Mouse (Mus musculus) neural tube, embryonic 12.5 days (tissue): ENCODE results near the gene Znhit2. TPM values are rescaled to one million over a fixed set of nuclear protein-coding genes. Genes with fewer than 3 reads are reported as not detected.

Experiments used
- ATAC-seq: fragments of 200-750 bp; cut with Nextera tagmentation; 2 replicates; pipeline ENCODE4 v1.8.0; 2017; ENCODE audit warnings: low read depth, mild to moderate bottlenecking, moderate TSS enrichment, moderate library complexity; ENCODE audit not compliant: low FRiP score
- H3K27ac ChIP-seq: fragments of 300-500 bp; sonication (generic); 2 replicates; pipeline ENCODE4 v1.5.1; 2016
- H3K27me3 ChIP-seq: fragments of 300-500 bp; sonication (generic); replicated peaks from 2 replicates; pipeline ENCODE4 v1.6.1; 2016; ENCODE audit warnings: mild to moderate bottlenecking
- H3K36me3 ChIP-seq: fragments of 300-500 bp; sonication (generic); 2 replicates; pipeline ENCODE4 v1.6.1; 2016; ENCODE audit warnings: mild to moderate bottlenecking
- H3K4me1 ChIP-seq: fragments of 300-500 bp; sonication (generic); 2 replicates; pipeline ENCODE4 v1.6.1; 2016
- H3K4me2 ChIP-seq: fragments of 300-500 bp; sonication (generic); replicated peaks from 2 replicates; pipeline ENCODE4 v1.6.1; 2016; ENCODE audit warnings: mild to moderate bottlenecking
- H3K4me3 ChIP-seq: fragments of 300-500 bp; sonication (generic); 2 replicates; pipeline ENCODE4 v1.5.1; 2016
- H3K9ac ChIP-seq: fragments of 300-500 bp; sonication (generic); 2 replicates; pipeline ENCODE4 v1.6.1; 2016; ENCODE audit warnings: mild to moderate bottlenecking
- H3K9me3 ChIP-seq: fragments of 300-500 bp; sonication (generic); 2 replicates; pipeline ENCODE4 v1.6.1; 2016; ENCODE audit warnings: mild to moderate bottlenecking
- WGBS: fragments of 180-500 bp; shearing (Covaris S2); methylation state at CpG from one replicate; pipeline ENCODE4 v1.1.7; 2016; 5-methylcytosine and 5-hydroxymethylcytosine counted together
- microRNA-seq: library from miRNA; unstranded; fragments of <30 nt; microRNA quantifications from one replicate; pipeline ENCODE4, GENCODE M21; 2017
- polyA plus RNA-seq: library from polyadenylated mRNA; unstranded; fragments of >200 nt; fragmentation: Nextera tagmentation; extraction: Ambion mirVana; gene quantifications from 2 replicates; pipeline ENCODE4 v1.2.1, GENCODE M21; 2016

Gene Znhit2
- polyA plus RNA-seq, 1 experiment from 2014 or later: 34.3 TPM

DNA sequence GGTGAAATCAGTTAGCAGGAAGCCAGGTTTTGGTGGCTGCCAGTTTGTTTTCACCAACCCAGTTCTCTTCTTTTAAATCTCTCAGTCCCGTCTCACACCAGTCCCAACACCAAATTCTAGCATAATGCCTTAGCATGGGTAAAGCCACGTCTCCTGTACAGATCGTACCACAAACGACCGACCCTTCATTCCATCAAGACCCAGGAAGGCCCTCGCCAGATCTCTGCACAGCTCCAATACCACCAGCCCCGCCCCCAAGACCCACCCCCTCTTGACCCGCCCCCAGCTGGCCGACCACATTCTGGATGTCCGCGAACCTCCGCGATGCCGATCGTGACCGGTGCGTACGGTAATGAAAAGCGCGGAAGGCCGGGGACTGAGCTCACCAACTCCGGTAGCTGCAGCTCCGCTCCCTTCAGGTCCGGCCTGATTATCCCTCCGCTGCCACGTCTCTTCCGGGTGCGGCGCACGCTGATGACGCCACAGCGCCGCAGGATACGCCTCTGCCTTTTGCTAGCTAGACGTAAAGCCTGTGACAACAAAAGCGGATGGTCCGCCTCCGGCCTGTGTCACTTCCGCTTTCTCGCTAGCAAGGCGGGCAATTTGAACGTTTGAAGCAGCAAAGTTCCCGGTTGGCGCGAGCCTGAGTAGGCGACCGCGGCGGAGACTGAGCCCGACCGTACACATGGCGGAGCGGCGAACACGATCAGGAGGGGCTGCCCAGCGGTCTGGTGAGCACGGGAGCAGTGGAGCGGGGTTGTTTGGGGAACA is 23.7 kb downstream of the Znhit2 start, which contains the start of the genes Zfpl1 and Cdca5:
Gene Zfpl1 (minus strand): TSS at position 479 of the 771 bp plus-strand sequence.
Gene Cdca5 (plus strand): TSS at position 506 of the 771 bp plus-strand sequence.
- Histone ChIP-seq H3K4me1 (peaks cover 22% of the 10 kb centered on the region), H3K9ac (peak within 1 kb of the TSS; percentile 73), H3K27me3 (no peaks in the 10 kb centered on the region), H3K4me3 (peak within 1 kb of the TSS; percentile 71), H3K36me3 (peaks cover 41% of the 10 kb centered on the region), H3K4me2 (peak within 1 kb of the TSS; percentile 84), H3K27ac (no peak within 1 kb of the TSS), H3K9me3 (no peaks in the 10 kb centered on the region)
- peak; percentile 86 for ATAC-seq
- whole genome bisulfite sequencing: under 1% methylated on average over 58 of the region's 58 CpGs

DNA sequence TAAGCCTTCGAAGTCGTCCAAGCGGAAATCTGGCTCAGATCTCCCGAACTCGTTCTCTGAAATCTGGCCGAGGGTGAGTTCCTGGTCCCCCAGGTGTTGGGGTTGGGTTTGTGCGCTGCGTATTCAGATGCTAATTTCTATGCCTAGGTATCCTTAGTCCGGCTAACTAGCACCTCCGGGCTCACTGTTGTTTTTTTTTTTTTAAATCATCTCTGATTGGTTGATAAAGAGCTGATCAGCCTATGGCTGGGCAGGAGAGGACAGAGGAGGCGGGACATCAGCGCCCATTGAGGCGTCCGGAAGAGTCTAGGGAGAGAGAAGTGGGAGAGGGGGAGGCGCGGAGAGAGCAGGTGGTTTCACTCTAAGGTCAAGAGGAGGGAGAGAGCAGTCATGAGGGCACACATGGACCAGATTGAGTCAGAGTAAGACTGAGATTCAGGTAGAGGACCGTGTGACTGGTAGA is 24.5 kb downstream of the Znhit2 start:
- Histone ChIP-seq H3K9ac (peak overlapping the region; percentile 44; the same call in 1 of the 2 replicates), H3K27ac (no peak overlapping the region), H3K4me2 (peak overlapping the region; percentile 84), H3K27me3 (no peaks in the 10 kb centered on the region), H3K4me3 (peak overlapping the region; percentile 71), H3K36me3 (peaks cover 41% of the 10 kb centered on the region), H3K9me3 (no peaks in the 10 kb centered on the region), H3K4me1 (peaks cover 22% of the 10 kb centered on the region)
- ATAC-seq: peak; percentile 86
- WGBS: under 1% methylated on average over 17 of the region's 17 CpGs

DNA sequence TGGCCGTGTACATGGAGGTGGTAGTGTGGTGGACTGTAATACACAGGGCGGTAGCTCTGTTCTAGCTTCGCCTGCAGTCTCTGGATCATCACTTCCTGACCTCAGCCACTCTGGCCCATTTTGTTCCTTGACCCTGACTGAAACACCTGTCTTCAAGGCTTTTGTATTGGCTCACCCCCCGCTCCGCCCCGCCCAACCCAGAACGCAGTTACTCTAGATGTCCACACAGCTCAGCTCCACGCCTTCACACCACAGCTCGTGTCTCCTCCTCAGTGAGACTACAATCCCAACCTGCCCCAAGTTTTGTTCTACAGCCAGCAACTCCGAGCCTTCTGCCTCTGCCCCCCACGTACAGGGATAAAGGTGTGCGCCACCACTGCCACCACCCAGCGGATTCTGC is 27.8 kb downstream of the Znhit2 start:
- H3K9me3 ChIP-seq: no peaks in the 10 kb centered on the region
- no peak overlapping the region for H3K27ac ChIP-seq
- no peak overlapping the region for H3K4me2 ChIP-seq
- peaks cover 17% of the 10 kb centered on the region for H3K4me1 ChIP-seq
- ATAC-seq: no peak
- H3K27me3 ChIP-seq: no peaks in the 10 kb centered on the region
- 93% methylated on average over 13 of the region's 13 CpGs for WGBS
- peaks cover 42% of the 10 kb centered on the region for H3K36me3 ChIP-seq
- H3K9ac ChIP-seq: no peak overlapping the region
- no peak overlapping the region for H3K4me3 ChIP-seq

DNA sequence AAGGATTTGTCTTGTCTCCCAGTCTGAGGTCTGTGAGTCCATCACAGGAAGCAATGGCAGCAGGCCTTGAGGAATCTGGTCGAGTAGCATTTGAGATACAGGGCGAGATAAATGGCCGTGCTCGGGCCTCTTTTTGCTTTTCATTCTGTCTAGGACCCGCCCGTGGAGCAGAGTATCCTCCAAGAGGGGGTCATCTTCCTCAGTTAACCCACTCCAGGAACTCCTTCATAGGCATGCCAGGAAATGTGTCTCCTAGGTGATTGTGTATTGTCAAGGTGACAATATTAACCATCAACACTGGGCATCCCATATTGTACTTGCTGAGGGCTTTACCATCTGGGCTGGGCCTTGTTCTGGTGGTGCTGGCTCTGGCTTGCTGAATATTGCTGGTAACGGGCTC is 33.1 kb downstream of the Znhit2 start, which contains the start of gene AC131692.1:
Gene AC131692.1 (plus strand): TSS at position 301 of the 400 bp plus-strand sequence.
- Histone ChIP-seq H3K27me3 (no peaks in the 10 kb centered on the region), H3K4me3 (no peak within 1 kb of the TSS), H3K9ac (no peak within 1 kb of the TSS), H3K4me2 (no peak within 1 kb of the TSS), H3K27ac (no peak within 1 kb of the TSS), H3K9me3 (no peaks in the 10 kb centered on the region), H3K4me1 (no peaks in the 10 kb centered on the region), H3K36me3 (peaks cover 47% of the 10 kb centered on the region)
- 92% methylated on average over 7 of the region's 7 CpGs for WGBS
- ATAC-seq: no peak

DNA sequence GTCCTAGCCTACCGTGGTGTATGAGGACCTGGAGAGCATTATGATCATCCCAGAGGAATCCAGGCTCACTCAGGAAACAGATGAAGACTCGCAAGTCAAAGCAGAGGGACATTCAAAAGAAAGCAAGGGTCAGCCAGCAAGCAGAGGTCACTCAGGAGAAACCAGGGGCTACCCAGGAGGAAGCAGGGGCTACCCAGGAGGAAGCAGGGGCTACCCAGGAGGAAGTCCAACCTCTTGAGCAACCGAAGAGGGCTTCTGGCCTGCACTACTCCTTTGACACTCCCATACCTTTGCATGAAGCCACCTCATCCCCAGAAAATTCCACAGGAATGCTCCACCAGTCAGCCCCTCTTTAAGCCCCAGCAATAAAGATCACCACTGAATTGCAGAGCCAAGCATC is 36.9 kb downstream of the Znhit2 start:
- Histone ChIP-seq H3K27me3 (no peaks in the 10 kb centered on the region), H3K9ac (no peak overlapping the region), H3K36me3 (peaks cover 23% of the 10 kb centered on the region; the same call in 1 of the 2 replicates), H3K9me3 (no peaks in the 10 kb centered on the region), H3K27ac (no peak overlapping the region), H3K4me1 (no peaks in the 10 kb centered on the region), H3K4me3 (no peak overlapping the region), H3K4me2 (no peak overlapping the region)
- no peak for ATAC-seq
- WGBS: 95% methylated on average over 3 of the region's 3 CpGs

DNA sequence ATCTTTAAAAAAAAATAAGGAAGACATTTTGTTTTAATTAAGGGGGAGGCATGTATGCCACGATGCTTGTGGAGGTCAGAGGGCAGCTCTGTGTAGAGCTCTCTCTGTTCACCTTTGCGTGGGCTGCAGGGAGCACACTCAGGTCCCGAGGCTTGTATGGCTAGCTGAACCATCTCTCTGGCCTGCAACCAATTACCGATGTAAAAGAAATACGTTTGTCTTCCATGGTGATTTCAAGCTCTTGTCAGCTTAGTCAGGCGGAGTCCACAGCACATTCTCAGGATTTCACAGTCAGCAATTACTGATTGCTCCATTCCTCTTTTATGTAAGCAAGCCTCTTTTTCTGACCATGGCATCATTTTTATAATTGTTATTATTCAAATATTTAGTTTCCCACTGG is 40.2 kb downstream of the Znhit2 start:
- 51% methylated on average over 6 of the region's 6 CpGs for WGBS
- no peak for ATAC-seq

DNA sequence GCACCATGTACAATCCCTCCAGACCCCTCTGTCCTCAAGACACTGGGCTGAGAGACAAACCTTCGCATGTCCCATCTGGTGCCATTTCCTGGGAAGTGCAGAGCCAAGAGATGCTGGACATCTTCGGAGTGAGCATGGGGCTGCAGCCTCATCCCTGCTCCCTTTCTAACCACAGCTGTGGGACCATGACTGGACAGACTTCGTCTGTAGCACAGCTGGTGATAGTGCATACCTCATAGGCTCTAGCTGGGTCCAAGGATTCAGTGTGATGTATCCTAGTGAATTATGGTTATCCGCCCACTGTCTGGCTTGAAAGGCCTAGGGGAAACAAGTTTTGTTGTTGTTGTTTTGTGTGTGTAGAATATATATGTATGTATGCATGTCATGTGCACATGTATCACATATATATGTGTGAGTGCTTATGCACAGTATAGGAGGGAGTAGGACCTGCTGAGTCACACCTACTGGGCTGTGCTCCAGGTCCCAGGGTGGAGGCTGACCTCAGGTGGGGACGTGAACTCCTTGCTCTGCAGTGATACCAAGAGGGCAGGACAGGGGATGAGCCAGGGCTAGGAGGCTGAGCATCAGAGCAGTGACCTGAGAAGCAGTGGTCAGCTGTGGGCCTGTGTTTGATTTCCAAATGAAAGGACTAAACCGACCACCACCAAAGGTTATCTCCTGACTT is 41.3 kb downstream of the Znhit2 start:
- 85% methylated on average over 6 of the region's 6 CpGs for WGBS
- no peak overlapping the region for H3K4me2 ChIP-seq

More for the DNA sequence above, 40.2 kb downstream of the Znhit2 start:
- no peak overlapping the region for H3K4me3 ChIP-seq
- H3K9me3 ChIP-seq: no peaks in the 10 kb centered on the region
- peaks cover 6% of the 10 kb centered on the region; the same call in 1 of the 2 replicates for H3K36me3 ChIP-seq
- H3K9ac ChIP-seq: no peak overlapping the region
- H3K27ac ChIP-seq: no peak overlapping the region
- no peaks in the 10 kb centered on the region for H3K27me3 ChIP-seq
- H3K4me2 ChIP-seq: no peak overlapping the region
- H3K4me1 ChIP-seq: no peaks in the 10 kb centered on the region

DNA sequence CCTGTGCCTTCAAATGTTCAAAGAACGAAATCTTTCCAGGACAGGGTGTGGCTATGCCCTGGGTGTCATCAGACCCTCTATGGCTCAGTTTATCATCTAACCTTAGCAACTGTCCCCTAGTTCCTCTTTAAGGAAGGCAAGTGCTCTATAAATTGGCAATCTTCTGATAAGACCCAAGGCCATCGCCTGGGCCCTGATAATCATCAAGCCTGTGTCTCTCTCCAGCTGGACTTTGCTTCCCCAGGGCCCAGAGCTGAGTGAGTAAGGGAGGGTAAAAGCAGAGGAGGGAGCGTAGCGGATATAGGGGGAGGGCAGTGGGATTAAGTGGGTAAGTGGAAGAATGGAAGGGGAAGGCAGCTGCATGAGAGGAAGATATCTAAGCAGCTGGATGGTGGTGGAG is 43.5 kb downstream of the Znhit2 start:
- no peak overlapping the region for H3K9ac ChIP-seq
- H3K27ac ChIP-seq: no peak overlapping the region

More for the DNA sequence above, 41.3 kb downstream of the Znhit2 start:
- no peaks in the 10 kb centered on the region for H3K9me3 ChIP-seq
- H3K4me3 ChIP-seq: no peak overlapping the region
- no peak overlapping the region for H3K9ac ChIP-seq
- no peak for ATAC-seq
- H3K36me3 ChIP-seq: peaks cover 6% of the 10 kb centered on the region; the same call in 1 of the 2 replicates
- H3K27me3 ChIP-seq: no peaks in the 10 kb centered on the region
- H3K27ac ChIP-seq: no peak overlapping the region
- no peaks in the 10 kb centered on the region for H3K4me1 ChIP-seq

DNA sequence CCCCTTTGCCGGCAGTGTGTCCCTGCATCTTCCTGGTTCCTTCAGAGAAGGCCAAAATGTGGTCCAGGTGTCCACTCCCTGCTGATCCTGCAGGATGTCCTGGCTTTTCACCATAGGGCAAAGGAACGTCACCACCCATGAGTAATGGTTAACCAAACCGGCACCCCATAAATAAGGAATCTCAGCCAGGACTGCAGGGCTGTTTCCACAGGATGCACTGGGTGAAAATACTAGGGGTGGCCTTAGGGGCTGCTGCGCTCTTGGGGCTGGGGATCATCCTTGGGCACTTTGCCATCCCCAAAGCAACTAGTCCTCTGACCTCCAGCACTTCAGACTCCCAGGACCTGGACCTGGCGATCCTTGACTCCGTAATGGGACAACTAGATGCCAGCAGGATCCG is 44.6 kb downstream of the Znhit2 start, which contains the start of gene Naaladl1:
Gene Naaladl1 (plus strand): TSS at position 197 of the 400 bp plus-strand sequence.
- no peaks in the 10 kb centered on the region for H3K4me1 ChIP-seq
- ATAC-seq: no peak
- no peak within 1 kb of the TSS for H3K27ac ChIP-seq
- no peaks in the 10 kb centered on the region for H3K27me3 ChIP-seq
- no peak within 1 kb of the TSS for H3K4me2 ChIP-seq
- H3K9me3 ChIP-seq: no peaks in the 10 kb centered on the region
- H3K4me3 ChIP-seq: no peak within 1 kb of the TSS
- no peak within 1 kb of the TSS for H3K9ac ChIP-seq
- 89% methylated on average over 7 of the region's 7 CpGs for WGBS
- no peaks in the 10 kb centered on the region for H3K36me3 ChIP-seq

More for the DNA sequence above, 43.5 kb downstream of the Znhit2 start:
- Histone ChIP-seq H3K27me3 (no peaks in the 10 kb centered on the region), H3K4me1 (no peaks in the 10 kb centered on the region), H3K9me3 (no peaks in the 10 kb centered on the region), H3K4me3 (no peak overlapping the region), H3K36me3 (no peaks in the 10 kb centered on the region), H3K4me2 (no peak overlapping the region)
- WGBS: 93% methylated on average over 4 of the region's 4 CpGs
- ATAC-seq: no peak

Small RNA genes lying within 50 kb of the gene (microRNA-seq; reads per million reads assigned to microRNA genes)
- gene Mir6988: 1.5 reads per million

Other genes starting within 250 kb of the Znhit2 start
- 27.0 and 33.0 TPM in 2 replicates for gene Frmd8, start 185.9 kb upstream of the Znhit2 start, polyA plus RNA-seq
- gene Slc25a45, start 183.4 kb upstream of the Znhit2 start, polyA plus RNA-seq: 1.7 and 2.5 TPM in 2 replicates
- gene Tigd3, start 167.0 kb upstream of the Znhit2 start, polyA plus RNA-seq: 10.5 and 11.8 TPM in 2 replicates
- 156 and 174 TPM in 2 replicates for gene Dpf2, start 148.2 kb upstream of the Znhit2 start, polyA plus RNA-seq
- 4.7 and 5.7 TPM in 2 replicates for gene Cdc42ep2, start 136.4 kb upstream of the Znhit2 start, polyA plus RNA-seq
- gene Pola2, start 97.0 kb upstream of the Znhit2 start, polyA plus RNA-seq: 44.4 and 46.6 TPM in 2 replicates
- not detected in 2 replicates for gene Slc22a20, start 75.0 kb upstream of the Znhit2 start, polyA plus RNA-seq
- 5.6 and 6.4 TPM in 2 replicates for gene Capn1, start 45.3 kb upstream of the Znhit2 start, polyA plus RNA-seq
- 33.2 and 35.2 TPM in 2 replicates for gene Syvn1, start 14.6 kb upstream of the Znhit2 start, polyA plus RNA-seq
- gene Mrpl49, start 3.4 kb upstream of the Znhit2 start, polyA plus RNA-seq: 66.0 and 68.6 TPM in 2 replicates
- 635 and 643 TPM in 2 replicates for gene Fau, start 3.3 kb upstream of the Znhit2 start, polyA plus RNA-seq
- gene Tm7sf2, start 7.2 kb downstream of the Znhit2 start, polyA plus RNA-seq: 44.3 and 45.9 TPM in 2 replicates
- gene Vps51, start 16.0 kb downstream of the Znhit2 start, polyA plus RNA-seq: 79.4 and 80.6 TPM in 2 replicates
- gene Tmem262, start 18.8 kb downstream of the Znhit2 start, polyA plus RNA-seq: not detected in 2 replicates
- 2.6 and 3.2 TPM in 2 replicates for gene Gm28374, start 21.1 kb downstream of the Znhit2 start, polyA plus RNA-seq
- 72.4 and 75.0 TPM in 2 replicates for gene Zfpl1, start 23.8 kb downstream of the Znhit2 start, polyA plus RNA-seq
- 27.1 and 28.4 TPM in 2 replicates for gene Cdca5, start 23.8 kb downstream of the Znhit2 start, polyA plus RNA-seq
- 0.33 TPM in 1 of 2 replicates, not detected in the other for gene AC131692.1, start 33.2 kb downstream of the Znhit2 start, polyA plus RNA-seq
- 0.63 and 0.82 TPM in 2 replicates for gene Naaladl1, start 44.6 kb downstream of the Znhit2 start, polyA plus RNA-seq
- gene Sac3d1, start 57.5 kb downstream of the Znhit2 start, polyA plus RNA-seq: 53.5 and 59.0 TPM in 2 replicates
- gene Snx15, start 67.1 kb downstream of the Znhit2 start, polyA plus RNA-seq: 40.3 and 42.3 TPM in 2 replicates
- gene Batf2, start 79.8 kb downstream of the Znhit2 start, polyA plus RNA-seq: not detected in 2 replicates
- 100 and 102 TPM in 2 replicates for gene Arl2, start 80.4 kb downstream of the Znhit2 start, polyA plus RNA-seq
- gene Majin, start 123.2 kb downstream of the Znhit2 start, polyA plus RNA-seq: not detected in 2 replicates
- not detected in 2 replicates for gene Gpha2, start 165.2 kb downstream of the Znhit2 start, polyA plus RNA-seq
- gene Ppp2r5b, start 174.7 kb downstream of the Znhit2 start, polyA plus RNA-seq: 77.8 and 82.8 TPM in 2 replicates
- 13.8 and 14.7 TPM in 2 replicates for gene Atg2a, start 180.5 kb downstream of the Znhit2 start, polyA plus RNA-seq
- gene Ehd1, start 215.5 kb downstream of the Znhit2 start, polyA plus RNA-seq: 87.2 and 96.4 TPM in 2 replicates
- 0.27 and 0.60 TPM in 2 replicates for gene Cdc42bpg, start 245.3 kb downstream of the Znhit2 start, polyA plus RNA-seq